Mouse (Mus musculus) liver, embryonic 12.5 days (tissue): Measurements from ENCODE around the gene Itpr3. TPM values are rescaled to one million over a fixed set of nuclear protein-coding genes. Genes with fewer than 3 reads are reported as not detected.

Experiments
- ATAC-seq: fragments of 200-750 bp; cut with Nextera tagmentation; 2 replicates; pipeline ENCODE4 v1.8.0; 2017; ENCODE audit warnings: moderate number of reproducible peaks, mild to moderate bottlenecking, moderate library complexity
- H3K27ac ChIP-seq: fragments of 300-500 bp; sonication (generic); 2 replicates; pipeline ENCODE4 v1.5.1; 2016; ENCODE audit warnings: mild to moderate bottlenecking
- H3K27me3 ChIP-seq: fragments of 300-500 bp; sonication (generic); replicated peaks from 2 replicates; pipeline ENCODE4 v1.6.1; 2016; ENCODE audit warnings: mild to moderate bottlenecking, moderate library complexity
- H3K36me3 ChIP-seq: fragments of 300-500 bp; sonication (generic); 2 replicates; pipeline ENCODE4 v1.6.1; 2016; ENCODE audit warnings: mild to moderate bottlenecking, moderate library complexity
- H3K4me1 ChIP-seq: fragments of 300-500 bp; sonication (generic); 2 replicates; pipeline ENCODE4 v1.6.1; 2016
- H3K4me2 ChIP-seq: fragments of 300-500 bp; sonication (generic); 2 replicates; pipeline ENCODE4 v1.6.1; 2016; ENCODE audit warnings: mild to moderate bottlenecking, moderate library complexity
- H3K4me3 ChIP-seq: fragments of 300-500 bp; sonication (generic); 2 replicates; pipeline ENCODE4 v1.5.1; 2016; ENCODE audit warnings: mild to moderate bottlenecking, moderate library complexity
- H3K9ac ChIP-seq: fragments of 300-500 bp; sonication (generic); 2 replicates; pipeline ENCODE4 v1.6.1; 2016; ENCODE audit warnings: mild to moderate bottlenecking, moderate library complexity
- H3K9me3 ChIP-seq: fragments of 300-500 bp; sonication (generic); replicated peaks from 2 replicates; pipeline ENCODE4 v1.6.1; 2016; ENCODE audit warnings: mild to moderate bottlenecking, moderate library complexity
- WGBS: fragments of 180-500 bp; shearing (Covaris S2); methylation state at CpG from one replicate; pipeline ENCODE4 v1.1.7; 2016; ENCODE audit not compliant: insufficient replicate concordance; 5-methylcytosine and 5-hydroxymethylcytosine counted together
- polyA plus RNA-seq: library from polyadenylated mRNA; unstranded; fragments of >200 nt; fragmentation: Nextera tagmentation; extraction: Ambion mirVana; gene quantifications from 2 replicates; pipeline ENCODE4 v1.2.1, GENCODE M21; 2016

The Itpr3 gene
- polyA plus RNA-seq, 1 experiment from 2014 or later = 1.2 TPM

- H3K27me3 ChIP-seq = no peaks in the 10 kb centered on the region
- 52% methylated on average over 6 of the region's 6 CpGs for WGBS
- H3K9ac ChIP-seq = no peak overlapping the region
- H3K9me3 ChIP-seq = 0 out of 2 replicates have a peak, but pooled peaks cover 5% of the 10 kb centered on the region
- 0 out of 2 replicates have a peak, but pooled peaks cover 3% of the 10 kb centered on the region for H3K36me3 ChIP-seq
- H3K4me2 ChIP-seq = no peak overlapping the region
- peaks cover 26% of the 10 kb centered on the region for H3K4me1 ChIP-seq
- no peak overlapping the region for H3K4me3 ChIP-seq
- no peak overlapping the region for H3K27ac ChIP-seq
- no peak for ATAC-seq
These were observed 17.1 kb downstream of the Itpr3 start for GRCm38 (mm10) chr17:27074236-27074635.

- Histone ChIP-seq H3K9ac (0 out of 2 replicates have a peak overlapping the region, but pooled peaks have one; percentile 15), H3K36me3 (0 out of 2 replicates have a peak, but pooled peaks cover 3% of the 10 kb centered on the region), H3K4me2 (no peak overlapping the region), H3K9me3 (0 out of 2 replicates have a peak, but pooled peaks cover 5% of the 10 kb centered on the region), H3K27ac (no peak overlapping the region), H3K4me1 (peaks cover 23% of the 10 kb centered on the region), H3K27me3 (no peaks in the 10 kb centered on the region), H3K4me3 (no peak overlapping the region)
- ATAC-seq = no peak
- 52% methylated on average over 17 of the region's 17 CpGs for WGBS
These were observed 18.0 kb downstream of the Itpr3 start for GRCm38 (mm10) chr17:27074849-27075745.

GRCm38 (mm10) chr17:27077133-27077532, 20.0 kb downstream of the Itpr3 start:
- Histone ChIP-seq H3K27me3 (no peaks in the 10 kb centered on the region), H3K4me1 (peaks cover 41% of the 10 kb centered on the region), H3K4me3 (no peak overlapping the region), H3K27ac (no peak overlapping the region), H3K9ac (no peak overlapping the region), H3K36me3 (0 out of 2 replicates have a peak, but pooled peaks cover 3% of the 10 kb centered on the region), H3K4me2 (no peak overlapping the region), H3K9me3 (0 out of 2 replicates have a peak, but pooled peaks cover 5% of the 10 kb centered on the region)
- no peak for ATAC-seq
- 80% methylated on average over 7 of the region's 7 CpGs for WGBS

- no peak overlapping the region for H3K4me3 ChIP-seq
- H3K27ac ChIP-seq = no peak overlapping the region
- H3K4me1 ChIP-seq = peaks cover 42% of the 10 kb centered on the region
- 0 out of 2 replicates have a peak, but pooled peaks cover 3% of the 10 kb centered on the region for H3K36me3 ChIP-seq
- H3K27me3 ChIP-seq = no peaks in the 10 kb centered on the region
- 0 out of 2 replicates have a peak, but pooled peaks cover 5% of the 10 kb centered on the region for H3K9me3 ChIP-seq
- ATAC-seq = no peak
- no peak overlapping the region for H3K9ac ChIP-seq
- WGBS = 65% methylated on average over 6 of the region's 6 CpGs
- H3K4me2 ChIP-seq = no peak overlapping the region
These were observed 20.8 kb downstream of the Itpr3 start for GRCm38 (mm10) chr17:27077920-27078319.

- no peak overlapping the region for H3K4me3 ChIP-seq
- H3K36me3 ChIP-seq = 0 out of 2 replicates have a peak, but pooled peaks cover 3% of the 10 kb centered on the region
- H3K27ac ChIP-seq = no peak overlapping the region
- ATAC-seq = no peak
- H3K9ac ChIP-seq = no peak overlapping the region
- H3K9me3 ChIP-seq = 0 out of 2 replicates have a peak, but pooled peaks cover 5% of the 10 kb centered on the region
- WGBS = 71% methylated on average over 6 of the region's 6 CpGs
- no peaks in the 10 kb centered on the region for H3K27me3 ChIP-seq
- peaks cover 48% of the 10 kb centered on the region for H3K4me1 ChIP-seq
- H3K4me2 ChIP-seq = no peak overlapping the region
These were observed 21.4 kb downstream of the Itpr3 start for GRCm38 (mm10) chr17:27078499-27078898.

DNA sequence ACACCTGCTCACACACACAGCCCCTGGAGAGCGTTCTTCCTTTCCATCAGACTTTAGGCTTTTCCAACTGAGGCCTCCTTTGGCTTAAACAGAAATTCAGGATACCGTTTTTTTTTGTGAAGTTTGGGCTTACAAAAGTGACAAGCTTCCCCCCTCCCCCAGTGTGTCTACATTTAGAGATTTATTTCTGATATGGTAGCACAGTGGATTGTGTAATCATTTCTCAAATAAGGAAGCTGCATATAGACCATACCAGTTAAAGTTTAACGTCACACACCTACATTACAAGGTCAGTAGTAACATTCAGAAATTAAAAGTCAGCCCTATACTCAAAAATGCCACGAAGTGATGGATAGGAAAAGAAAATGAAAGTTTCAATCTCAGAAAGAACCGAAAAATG, 24.8 kb downstream of the Itpr3 start:
- no peak overlapping the region for H3K9ac ChIP-seq
- no peak overlapping the region for H3K4me3 ChIP-seq
- H3K36me3 ChIP-seq = 0 out of 2 replicates have a peak, but pooled peaks cover 3% of the 10 kb centered on the region
- H3K27ac ChIP-seq = no peak overlapping the region
- H3K4me2 ChIP-seq = no peak overlapping the region; the same call in 1 of the 2 replicates
- H3K27me3 ChIP-seq = no peaks in the 10 kb centered on the region
- no peak for ATAC-seq
- WGBS = 52% methylated on average over 5 of the region's 5 CpGs
- peaks cover 35% of the 10 kb centered on the region for H3K4me1 ChIP-seq
- 0 out of 2 replicates have a peak, but pooled peaks cover 5% of the 10 kb centered on the region for H3K9me3 ChIP-seq

- Histone ChIP-seq H3K4me3 (no peak overlapping the region), H3K9ac (no peak overlapping the region), H3K4me1 (peaks cover 38% of the 10 kb centered on the region), H3K27me3 (no peaks in the 10 kb centered on the region), H3K4me2 (no peak overlapping the region), H3K9me3 (0 out of 2 replicates have a peak, but pooled peaks cover 2% of the 10 kb centered on the region), H3K27ac (no peak overlapping the region), H3K36me3 (0 out of 2 replicates have a peak, but pooled peaks cover 2% of the 10 kb centered on the region)
- no peak for ATAC-seq
- 36% methylated on average over 8 of the region's 8 CpGs for WGBS
These were observed 25.7 kb downstream of the Itpr3 start for GRCm38 (mm10) chr17:27082796-27083195.

DNA sequence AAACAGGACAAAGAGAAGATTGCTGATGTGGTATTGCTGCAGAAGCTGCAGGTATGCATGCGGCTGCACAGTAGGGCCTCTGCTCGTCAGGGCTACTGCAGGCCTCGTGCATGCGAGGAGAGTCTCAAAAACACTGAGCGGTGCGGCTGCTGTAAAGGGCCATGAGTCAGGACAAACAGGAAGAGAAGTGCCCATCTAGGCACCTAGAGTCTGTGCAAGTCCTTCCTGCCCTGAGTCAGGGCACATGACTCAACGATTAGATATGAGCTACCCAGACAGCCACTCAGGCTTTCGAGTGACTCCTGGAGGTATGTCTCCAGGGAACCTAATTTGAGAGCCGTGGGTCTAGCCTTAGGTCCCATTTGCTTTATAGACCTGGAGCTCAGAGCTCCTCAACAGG, 26.5 kb downstream of the Itpr3 start:
- 28% methylated on average over 9 of the region's 9 CpGs for WGBS
- Histone ChIP-seq H3K9ac (no peak overlapping the region), H3K36me3 (no peaks in the 10 kb centered on the region), H3K4me1 (peaks cover 40% of the 10 kb centered on the region), H3K27ac (no peak overlapping the region), H3K4me3 (no peak overlapping the region), H3K4me2 (no peak overlapping the region), H3K27me3 (no peaks in the 10 kb centered on the region), H3K9me3 (no peaks in the 10 kb centered on the region)
- no peak for ATAC-seq

DNA sequence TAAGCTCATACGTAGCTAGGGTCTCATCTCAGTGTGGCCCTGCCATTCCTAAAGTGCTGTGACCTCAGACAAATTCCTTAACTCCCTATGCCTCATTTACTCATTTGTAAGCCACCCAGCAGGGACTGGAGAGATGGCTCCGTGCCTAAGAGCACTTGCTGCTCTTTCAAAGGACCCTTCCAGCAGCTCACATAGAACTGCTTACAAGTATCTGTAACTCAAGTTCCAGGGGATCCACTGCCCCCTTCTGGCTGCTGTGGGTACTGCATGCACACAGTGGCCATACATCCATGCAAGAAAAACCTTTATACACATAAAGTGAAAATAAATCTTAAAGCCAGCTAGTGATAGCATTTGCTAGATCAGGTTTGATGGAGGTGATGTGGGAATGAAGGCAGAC, 28.6 kb downstream of the Itpr3 start:
- WGBS = 51% methylated on average over 2 of the region's 2 CpGs
- H3K27me3 ChIP-seq = no peaks in the 10 kb centered on the region
- no peaks in the 10 kb centered on the region for H3K36me3 ChIP-seq
- no peak overlapping the region for H3K27ac ChIP-seq
- no peak overlapping the region for H3K4me2 ChIP-seq
- H3K9me3 ChIP-seq = no peaks in the 10 kb centered on the region
- ATAC-seq = no peak
- no peak overlapping the region for H3K4me3 ChIP-seq
- no peak overlapping the region for H3K9ac ChIP-seq
- peaks cover 32% of the 10 kb centered on the region for H3K4me1 ChIP-seq

DNA sequence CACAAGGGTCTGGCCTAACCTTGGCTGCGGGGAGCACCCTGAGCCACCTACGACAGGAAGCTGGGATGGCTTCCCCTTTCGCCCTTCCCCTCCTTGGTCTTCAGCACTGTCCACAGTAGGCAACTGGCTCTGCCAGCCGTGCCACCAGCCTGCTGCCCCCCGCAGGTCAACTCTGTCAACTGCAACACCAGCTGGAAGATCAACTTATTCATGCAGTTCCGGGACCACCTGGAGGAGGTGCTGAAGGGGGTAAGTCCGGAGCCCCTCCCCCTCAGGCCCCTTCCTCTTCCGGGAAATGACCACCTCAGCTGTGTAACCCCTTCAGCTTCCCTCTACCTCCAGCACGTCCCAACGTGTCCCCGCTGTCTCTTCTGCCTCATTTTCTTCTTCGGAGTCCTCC, 30.3 kb downstream of the Itpr3 start:
- 0 out of 2 replicates have a peak, but pooled peaks have one; percentile 20 for ATAC-seq
- H3K4me3 ChIP-seq = no peak overlapping the region
- no peak overlapping the region for H3K9ac ChIP-seq
- H3K4me1 ChIP-seq = peaks cover 20% of the 10 kb centered on the region
- 32% methylated on average over 12 of the region's 12 CpGs for WGBS
- no peak overlapping the region for H3K27ac ChIP-seq
- no peaks in the 10 kb centered on the region for H3K27me3 ChIP-seq
- H3K36me3 ChIP-seq = 0 out of 2 replicates have a peak, but pooled peaks cover 5% of the 10 kb centered on the region
- no peak overlapping the region for H3K4me2 ChIP-seq
- H3K9me3 ChIP-seq = no peaks in the 10 kb centered on the region

DNA sequence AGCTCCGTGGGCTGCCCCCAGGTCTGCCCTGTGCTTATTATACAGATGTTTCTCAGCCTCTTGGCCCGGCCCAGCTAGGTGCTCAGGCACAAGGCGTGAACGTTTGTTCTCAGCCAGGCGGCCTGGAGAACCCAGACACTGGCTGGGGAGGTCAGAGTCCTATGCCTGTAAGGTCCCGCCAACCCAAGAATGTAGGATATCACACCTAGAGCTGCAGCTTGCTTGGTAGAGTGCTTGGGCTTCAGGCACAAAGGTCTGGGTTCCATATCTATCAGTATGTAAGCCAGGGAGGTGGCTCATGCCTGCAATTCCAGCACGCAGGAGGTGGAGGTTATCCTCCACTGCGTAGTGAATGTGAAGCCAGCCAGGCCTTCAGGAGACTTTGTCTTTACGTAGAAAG, 33.0 kb downstream of the Itpr3 start:
- Histone ChIP-seq H3K27ac (no peak overlapping the region), H3K27me3 (no peaks in the 10 kb centered on the region; the same call in 1 of the 2 replicates), H3K4me1 (0 out of 2 replicates have a peak, but pooled peaks cover 5% of the 10 kb centered on the region), H3K36me3 (0 out of 2 replicates have a peak, but pooled peaks cover 5% of the 10 kb centered on the region), H3K9me3 (no peaks in the 10 kb centered on the region), H3K4me2 (no peak overlapping the region), H3K4me3 (no peak overlapping the region), H3K9ac (no peak overlapping the region)
- no peak for ATAC-seq
- WGBS = 68% methylated on average over 9 of the region's 9 CpGs

- no peak for ATAC-seq
- Histone ChIP-seq H3K9me3 (no peaks in the 10 kb centered on the region), H3K4me2 (no peak overlapping the region), H3K9ac (no peak overlapping the region), H3K27ac (no peak overlapping the region), H3K4me3 (no peak overlapping the region), H3K27me3 (peaks cover 4% of the 10 kb centered on the region; the same call in 1 of the 2 replicates), H3K4me1 (no peaks in the 10 kb centered on the region), H3K36me3 (0 out of 2 replicates have a peak, but pooled peaks cover 5% of the 10 kb centered on the region)
- WGBS = 40% methylated on average over 13 of the region's 13 CpGs
These were observed 38.6 kb downstream of the Itpr3 start for GRCm38 (mm10) chr17:27095690-27096089.
